11 mouse cellular contexts compared by ENCODE assay signal in the genomic region with DNA sequence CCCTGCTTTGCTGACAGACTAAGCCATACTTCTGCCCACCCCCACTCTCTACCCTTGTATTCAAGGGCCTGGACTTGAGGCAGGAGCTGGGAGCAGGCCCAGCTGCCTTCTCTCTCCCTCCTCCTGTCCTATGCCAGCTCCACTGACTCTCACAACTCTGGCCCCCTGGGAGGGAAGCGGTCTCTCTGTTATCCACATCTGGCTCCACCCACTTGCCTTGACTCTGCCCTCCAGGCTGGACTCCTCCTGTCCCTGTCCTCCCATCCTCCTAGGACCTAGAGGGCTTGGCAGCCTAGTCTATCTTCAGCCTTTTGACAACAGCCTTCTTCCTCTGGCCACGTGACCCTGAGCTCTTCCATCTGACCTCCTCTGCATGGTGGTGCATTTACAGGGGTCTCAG.
A peak's percentile ranks its signal among the peaks of the same experiment; 100 is the strongest.
DNase-seq lines count a peak whose midpoint lies in the region; ATAC-seq and TF ChIP-seq lines count a peak whose summit lies in the region.
"Had no signal": no experiment of that assay in that cellular context is flagged by ENCODE, and none has a peak within 500 bp of the region (broad histone marks: within the 10 kb centered on the region; RNA-seq: fewer than 3 reads in every experiment).

No protein-coding gene starts in this region.

- H3K4me1 ChIP-seq in heart, adult 2 months (ENCODE audit: control insufficient read depth, insufficient read depth, low read length), result peaks cover 18% of the 10 kb centered on the region
- peaks cover 15% of the 10 kb centered on the region for H3K4me1 ChIP-seq in heart, embryonic 12.5 days (replicated peaks)
- peaks cover 27% of the 10 kb centered on the region for H3K4me1 ChIP-seq in kidney, embryonic 15.5 days
- H3K4me1 ChIP-seq in hindbrain, embryonic 16.5 days (ENCODE audit: control insufficient read depth, insufficient read depth, low read depth, low read length), result peaks cover 11% of the 10 kb centered on the region

- no peak for ATAC-seq in heart, embryonic 12.5 days (ENCODE audit: insufficient number of reproducible peaks, low FRiP score)
- ATAC-seq in kidney, embryonic 15.5 days (replicated peaks; ENCODE audit: low FRiP score), result 0 out of 2 replicates have a peak, but pooled peaks have one; percentile 15
- no peak for ATAC-seq in hindbrain, embryonic 16.5 days

- DNase-seq in heart, adult 2 months, result peak; percentile 40 to 61
- DNase-seq in adrenal gland, postnatal 14 days, result peak; percentile 69
- peak; percentile 80 for DNase-seq in lung, postnatal 10 days
- DNase-seq in left cerebral cortex, adult 18-20 months (ENCODE audit: low spot score in 2 of 2), result no peak
- DNase-seq in layer of hippocampus, postnatal 10 days (ENCODE audit: low spot score in 2 of 2), result no peak
- DNase-seq: gastrocnemius, postnatal 14 days had no signal

- TF ChIP-seq POLR2A in heart, adult 2 months (IDR thresholded peaks at IDR 0.05; ENCODE audit: insufficient read depth, low read depth, low read length), result no peak

- no peaks in the 10 kb centered on the region for H3K27me3 ChIP-seq in heart, adult 2 months (ENCODE audit: control insufficient read depth, insufficient read depth, low read length)
- peaks cover 16% of the 10 kb centered on the region for H3K27me3 ChIP-seq in heart, embryonic 12.5 days (replicated peaks)
- no peaks in the 10 kb centered on the region for H3K27me3 ChIP-seq in kidney, embryonic 15.5 days
- no peaks in the 10 kb centered on the region for H3K27me3 ChIP-seq in hindbrain, embryonic 16.5 days (replicated peaks; ENCODE audit: control insufficient read depth, insufficient read depth, low read length)
- H3K27me3 ChIP-seq: hindbrain, embryonic 12.5 days had no signal

- intact Hi-C loops in heart, adult 2 months (cut with DNase I), result loop anchor here (5.0 kb wide), 1 partner anchor 81 kb away; the partner anchor contains the start of gene Rxra

- no peaks in the 10 kb centered on the region for H3K36me3 ChIP-seq in heart, adult 2 months (ENCODE audit: control insufficient read depth, insufficient read depth, low read length)
- no peaks in the 10 kb centered on the region for H3K36me3 ChIP-seq in heart, embryonic 12.5 days
- no peaks in the 10 kb centered on the region for H3K36me3 ChIP-seq in kidney, embryonic 15.5 days
- H3K36me3 ChIP-seq in hindbrain, embryonic 16.5 days (ENCODE audit: control insufficient read depth, insufficient read depth, low read length), result no peaks in the 10 kb centered on the region
- H3K36me3 ChIP-seq: hindbrain, embryonic 12.5 days had no signal

- WGBS in heart, adult 2 months, result 16% methylated on average over 2 of the region's 2 CpGs
- 25% methylated on average over 2 of the region's 2 CpGs for WGBS in heart, embryonic 12.5 days
- 27% methylated on average over 2 of the region's 2 CpGs for WGBS in kidney, embryonic 15.5 days
- WGBS in hindbrain, embryonic 16.5 days, result 30% methylated on average over 2 of the region's 2 CpGs

- no peaks in the 10 kb centered on the region for H3K79me2 ChIP-seq in heart, adult 2 months (replicated peaks; ENCODE audit: control insufficient read depth, insufficient read depth, low read length)

- no peak overlapping the region for H3K4me3 ChIP-seq in heart, adult 2 months
- no peak overlapping the region for H3K4me3 ChIP-seq in heart, embryonic 12.5 days
- no peak overlapping the region for H3K4me3 ChIP-seq in kidney, embryonic 15.5 days (replicated peaks)
- no peak overlapping the region for H3K4me3 ChIP-seq in hindbrain, embryonic 16.5 days (ENCODE audit: low read length)
- H3K4me3 ChIP-seq: hindbrain, embryonic 12.5 days had no signal

- TF ChIP-seq CTCF in heart, adult 2 months (IDR thresholded peaks at IDR 0.05), result no peak

- no peak; the same call in 1 of the 2 replicates for TF ChIP-seq EP300 in heart, adult 2 months (IDR thresholded peaks at IDR 0.05; ENCODE audit: insufficient read depth, low read depth, low read length)

- no peak overlapping the region for H3K4me2 ChIP-seq in heart, embryonic 12.5 days
- no peak overlapping the region for H3K4me2 ChIP-seq in kidney, embryonic 15.5 days
- H3K4me2 ChIP-seq in hindbrain, embryonic 16.5 days (ENCODE audit: low read length), result no peak overlapping the region
- H3K4me2 ChIP-seq: hindbrain, embryonic 12.5 days had no signal

- H3K27ac ChIP-seq in heart, adult 2 months, result no peak overlapping the region; the same call in 1 of the 2 replicates
- no peak overlapping the region for H3K27ac ChIP-seq in heart, embryonic 12.5 days (ENCODE audit: poor library complexity, severe bottlenecking)
- no peak overlapping the region for H3K27ac ChIP-seq in kidney, embryonic 15.5 days
- H3K27ac ChIP-seq in hindbrain, embryonic 16.5 days (ENCODE audit: low read depth, low read length), result no peak overlapping the region
- H3K27ac ChIP-seq: hindbrain, embryonic 12.5 days; liver, embryonic 14.5 days had no signal

- H3K9me3 ChIP-seq in heart, embryonic 12.5 days (replicated peaks), result peaks cover 7% of the 10 kb centered on the region; the same call in 1 of the 2 replicates
- no peaks in the 10 kb centered on the region for H3K9me3 ChIP-seq in kidney, embryonic 15.5 days (replicated peaks)
- no peaks in the 10 kb centered on the region; the same call in 1 of the 2 replicates for H3K9me3 ChIP-seq in hindbrain, embryonic 16.5 days (ENCODE audit: control insufficient read depth, low read length)
- H3K9me3 ChIP-seq: hindbrain, embryonic 12.5 days had no signal

- no peak overlapping the region for H3K9ac ChIP-seq in heart, adult 2 months (ENCODE audit: low read depth, low read length)
- H3K9ac ChIP-seq in heart, embryonic 12.5 days, result no peak overlapping the region
- H3K9ac ChIP-seq in kidney, embryonic 15.5 days, result no peak overlapping the region
- no peak overlapping the region for H3K9ac ChIP-seq in hindbrain, embryonic 16.5 days (ENCODE audit: low read depth, low read length)
- H3K9ac ChIP-seq: hindbrain, embryonic 12.5 days; liver, embryonic 14.5 days had no signal

Comparison
In these comparisons a context has a peak if more than half of its experiments do, and no peak if none do; other contexts are left out.
1. DNase-seq: peak in heart, adult 2 months (2 of 2), adrenal gland, postnatal 14 days (single experiment) and lung, postnatal 10 days (single experiment); none in left cerebral cortex, adult 18-20 months (0 of 2) and layer of hippocampus, postnatal 10 days (0 of 2).